Mouse (Mus musculus) MEL-GATA-1-ER (cell line): ENCODE results near the gene Ccl1.

ENCODE experiments used
- DNase-seq: peaks from one replicate; pipeline ENCODE4 v3.0.0-alpha.2; 2012; ENCODE audit warnings: low read depth; ENCODE audit errors: extremely low read depth

The Ccl1 gene

DNA sequence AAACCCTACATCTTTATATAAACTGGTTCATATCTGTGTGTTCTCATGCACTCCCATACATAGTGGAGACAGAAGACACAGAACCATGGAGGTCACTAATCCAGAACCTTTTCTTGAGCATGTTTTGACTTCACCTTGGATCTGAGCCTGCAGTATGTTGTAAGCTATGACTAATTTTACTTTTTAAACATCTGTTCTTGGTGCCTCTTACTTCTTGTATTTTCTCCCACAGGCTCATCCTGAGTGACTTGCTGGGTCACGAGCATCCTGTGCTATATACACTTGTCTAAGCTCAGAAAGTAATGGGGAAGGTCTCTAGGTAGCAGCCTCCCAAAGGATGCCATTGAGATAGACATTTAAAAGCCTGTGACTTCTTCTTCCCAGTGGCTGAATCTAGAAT, 172.5 kb downstream of the Ccl1 start:
- DNase-seq, result no peak
